Mouse (Mus musculus): Measurements from ENCODE around the gene Sspo. TPM values are rescaled to one million over a fixed set of nuclear protein-coding genes. Genes with fewer than 3 reads are reported as not detected.

Sspo gene
- 0.13 TPM for polyA plus RNA-seq (2012; fragmentation: generic; extraction: Trizol)
- long read RNA-seq, experiment 1, result 0 reads
- long read RNA-seq, experiment 2, result 0 reads

DNA sequence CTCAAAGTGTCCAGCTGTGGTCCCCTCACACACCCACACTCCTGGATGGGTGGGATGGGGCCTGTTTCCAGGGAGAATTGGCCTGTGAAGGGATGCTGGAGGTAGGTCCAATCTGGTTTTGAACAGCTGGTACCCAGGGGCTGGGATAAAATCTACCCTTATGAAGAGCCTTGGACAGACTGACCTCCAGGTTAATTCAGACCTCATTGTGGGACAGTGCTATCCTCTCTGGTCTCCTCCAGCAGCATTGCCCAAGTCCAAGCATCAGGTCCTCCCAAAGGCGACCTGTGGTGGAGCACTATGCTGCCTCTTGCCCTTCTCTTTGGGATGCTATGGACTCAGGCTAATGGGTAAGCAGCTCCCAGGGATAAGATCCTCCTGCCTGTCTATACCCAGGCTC, at the start of gene Sspo:
Gene Sspo, plus strand, starts transcription at position 301 of the 400 bp plus-strand sequence.
- Histone ChIP-seq H3K27me3 (ENCODE audit: control insufficient read depth, insufficient read depth, insufficient read length) (peaks cover 6% of the 10 kb centered on the region), H3K79me2 (ENCODE audit: control insufficient read depth, insufficient read depth) (no peaks in the 10 kb centered on the region), H3ac (ENCODE audit: control insufficient read depth, insufficient read length, low read depth) (no peak within 1 kb of the TSS), H3K4me3 (ENCODE audit: insufficient read depth, poor library complexity, severe bottlenecking) (no peak within 1 kb of the TSS), H3K36me3 (ENCODE audit: control insufficient read depth, insufficient read depth) (no peaks in the 10 kb centered on the region), H3K79me3 (ENCODE audit: low read depth) (no peaks in the 10 kb centered on the region)
- TF ChIP-seq CTCF (IDR thresholded peaks at IDR 0.05; ENCODE audit: control insufficient read depth, insufficient read depth, insufficient read length) (no peak), MYOD1 (IDR thresholded peaks at IDR 0.05; ENCODE audit: control insufficient read depth, insufficient read length, low read depth) (no peak), USF1 (IDR thresholded peaks at IDR 0.05; ENCODE audit: low read depth) (no peak), CEBPB (IDR thresholded peaks at IDR 0.05; ENCODE audit: low read depth) (no peak), MYOG (IDR thresholded peaks at IDR 0.05; ENCODE audit: control insufficient read depth, extremely low read depth, insufficient read length) (no peak), MAX (IDR thresholded peaks at IDR 0.05) (no peak), FOSL1 (IDR thresholded peaks at IDR 0.05; ENCODE audit: insufficient read depth, low read length, poor library complexity, severe bottlenecking) (no peak)

DNA sequence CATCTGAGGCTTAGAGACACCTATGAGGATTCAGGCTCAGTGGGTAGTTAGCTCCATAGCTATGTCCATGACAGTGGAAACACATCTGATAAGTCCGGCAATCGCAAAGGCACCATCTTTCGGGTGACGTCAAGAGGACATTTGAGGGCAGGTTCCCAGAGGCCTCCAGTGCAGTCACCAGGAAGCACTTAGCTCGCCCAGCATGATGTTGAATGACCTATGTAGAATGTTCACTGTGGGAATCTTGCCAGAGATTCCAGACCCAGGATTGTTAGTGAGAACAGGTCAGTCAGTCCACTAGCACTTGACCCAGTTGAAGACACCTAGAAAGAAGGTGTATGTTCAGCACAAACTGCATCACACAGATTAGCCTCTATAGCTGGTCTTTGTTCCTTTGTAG, 48.1 kb upstream of the Sspo start:
- Histone ChIP-seq H3ac (ENCODE audit: control insufficient read depth, insufficient read length, low read depth) (no peak overlapping the region), H3K27me3 (ENCODE audit: control insufficient read depth, insufficient read depth, insufficient read length) (no peaks in the 10 kb centered on the region), H3K36me3 (ENCODE audit: control insufficient read depth, insufficient read depth) (no peaks in the 10 kb centered on the region), H3K79me3 (ENCODE audit: low read depth) (no peaks in the 10 kb centered on the region), H3K4me3 (ENCODE audit: insufficient read depth, poor library complexity, severe bottlenecking) (no peak overlapping the region), H3K79me2 (ENCODE audit: control insufficient read depth, insufficient read depth) (no peaks in the 10 kb centered on the region)
- TF ChIP-seq MYOG (IDR thresholded peaks at IDR 0.05; ENCODE audit: control insufficient read depth, extremely low read depth, insufficient read length) (no peak), USF1 (IDR thresholded peaks at IDR 0.05; ENCODE audit: low read depth) (no peak), CTCF (IDR thresholded peaks at IDR 0.05; ENCODE audit: control insufficient read depth, insufficient read depth, insufficient read length) (no peak), MAX (IDR thresholded peaks at IDR 0.05) (no peak), MYOD1 (IDR thresholded peaks at IDR 0.05; ENCODE audit: control insufficient read depth, insufficient read length, low read depth) (no peak), FOSL1 (IDR thresholded peaks at IDR 0.05; ENCODE audit: insufficient read depth, low read length, poor library complexity, severe bottlenecking) (no peak), CEBPB (IDR thresholded peaks at IDR 0.05; ENCODE audit: low read depth) (no peak)

- H3K79me3 ChIP-seq (ENCODE audit: low read depth), result no peaks in the 10 kb centered on the region
- no peaks in the 10 kb centered on the region for H3K27me3 ChIP-seq (ENCODE audit: control insufficient read depth, insufficient read depth, insufficient read length)
- no peak overlapping the region for H3K4me3 ChIP-seq (ENCODE audit: insufficient read depth, poor library complexity, severe bottlenecking)
- no peaks in the 10 kb centered on the region for H3K36me3 ChIP-seq (ENCODE audit: control insufficient read depth, insufficient read depth)
- TF ChIP-seq MAX (IDR thresholded peaks at IDR 0.05), result no peak
- no peak for TF ChIP-seq MYOG (IDR thresholded peaks at IDR 0.05; ENCODE audit: control insufficient read depth, extremely low read depth, insufficient read length)
- no peak for TF ChIP-seq CEBPB (IDR thresholded peaks at IDR 0.05; ENCODE audit: low read depth)
- TF ChIP-seq FOSL1 (IDR thresholded peaks at IDR 0.05; ENCODE audit: insufficient read depth, low read length, poor library complexity, severe bottlenecking), result no peak
- TF ChIP-seq MYOD1 (IDR thresholded peaks at IDR 0.05; ENCODE audit: control insufficient read depth, insufficient read length, low read depth), result no peak
- no peak for TF ChIP-seq USF1 (IDR thresholded peaks at IDR 0.05; ENCODE audit: low read depth)
- no peak for TF ChIP-seq CTCF (IDR thresholded peaks at IDR 0.05; ENCODE audit: control insufficient read depth, insufficient read depth, insufficient read length)
- no peaks in the 10 kb centered on the region for H3K79me2 ChIP-seq (ENCODE audit: control insufficient read depth, insufficient read depth)
- H3ac ChIP-seq (ENCODE audit: control insufficient read depth, insufficient read length, low read depth), result no peak overlapping the region
These were observed 44.0 kb upstream of the Sspo start for GRCm38 (mm10) chr6:48404071-48404470.

- TF ChIP-seq MYOD1 (IDR thresholded peaks at IDR 0.05; ENCODE audit: control insufficient read depth, insufficient read length, low read depth) (no peak), USF1 (IDR thresholded peaks at IDR 0.05; ENCODE audit: low read depth) (no peak), MAX (IDR thresholded peaks at IDR 0.05) (no peak), CEBPB (IDR thresholded peaks at IDR 0.05; ENCODE audit: low read depth) (no peak), CTCF (IDR thresholded peaks at IDR 0.05; ENCODE audit: control insufficient read depth, insufficient read depth, insufficient read length) (no peak), MYOG (IDR thresholded peaks at IDR 0.05; ENCODE audit: control insufficient read depth, extremely low read depth, insufficient read length) (no peak), FOSL1 (IDR thresholded peaks at IDR 0.05; ENCODE audit: insufficient read depth, low read length, poor library complexity, severe bottlenecking) (no peak)
- H3K79me3 ChIP-seq (ENCODE audit: low read depth), result no peaks in the 10 kb centered on the region
- H3K4me3 ChIP-seq (ENCODE audit: insufficient read depth, poor library complexity, severe bottlenecking), result no peak overlapping the region
- no peaks in the 10 kb centered on the region for H3K27me3 ChIP-seq (ENCODE audit: control insufficient read depth, insufficient read depth, insufficient read length)
- no peaks in the 10 kb centered on the region for H3K36me3 ChIP-seq (ENCODE audit: control insufficient read depth, insufficient read depth)
- H3ac ChIP-seq (ENCODE audit: control insufficient read depth, insufficient read length, low read depth), result no peak overlapping the region
- no peaks in the 10 kb centered on the region for H3K79me2 ChIP-seq (ENCODE audit: control insufficient read depth, insufficient read depth)
These were observed 38.2 kb upstream of the Sspo start for GRCm38 (mm10) chr6:48409726-48410343.

DNA sequence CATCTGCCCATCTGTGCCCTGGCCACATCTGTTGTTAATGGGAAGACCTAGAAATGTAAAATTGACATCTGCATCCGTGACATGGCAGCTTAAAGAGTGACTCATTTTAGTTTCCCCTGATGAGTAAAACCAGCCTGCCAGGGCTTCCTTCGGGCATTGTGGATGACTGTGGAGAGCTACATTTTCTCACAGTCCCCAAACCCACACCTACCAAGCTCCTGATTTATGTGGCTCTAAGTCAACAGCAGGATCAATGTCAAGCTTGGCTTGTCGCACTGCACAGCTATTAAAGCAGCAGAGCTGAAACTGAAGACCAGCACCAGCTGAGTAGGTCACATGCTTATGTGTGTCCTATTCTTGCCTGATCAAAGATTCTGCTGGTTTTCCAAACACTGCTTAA, 37.5 kb upstream of the Sspo start:
- no peaks in the 10 kb centered on the region for H3K27me3 ChIP-seq (ENCODE audit: control insufficient read depth, insufficient read depth, insufficient read length)
- TF ChIP-seq FOSL1 (IDR thresholded peaks at IDR 0.05; ENCODE audit: insufficient read depth, low read length, poor library complexity, severe bottlenecking) (no peak), CEBPB (IDR thresholded peaks at IDR 0.05; ENCODE audit: low read depth) (no peak)
- no peaks in the 10 kb centered on the region for H3K36me3 ChIP-seq (ENCODE audit: control insufficient read depth, insufficient read depth)
- H3K4me3 ChIP-seq (ENCODE audit: insufficient read depth, poor library complexity, severe bottlenecking), result no peak overlapping the region
- H3ac ChIP-seq (ENCODE audit: control insufficient read depth, insufficient read length, low read depth), result no peak overlapping the region
- no peaks in the 10 kb centered on the region for H3K79me3 ChIP-seq (ENCODE audit: low read depth)
- H3K79me2 ChIP-seq (ENCODE audit: control insufficient read depth, insufficient read depth), result no peaks in the 10 kb centered on the region

Data from C2C12 (cell line).